Mouse (Mus musculus): Measurements from ENCODE around the gene Fsd2.

DNA sequence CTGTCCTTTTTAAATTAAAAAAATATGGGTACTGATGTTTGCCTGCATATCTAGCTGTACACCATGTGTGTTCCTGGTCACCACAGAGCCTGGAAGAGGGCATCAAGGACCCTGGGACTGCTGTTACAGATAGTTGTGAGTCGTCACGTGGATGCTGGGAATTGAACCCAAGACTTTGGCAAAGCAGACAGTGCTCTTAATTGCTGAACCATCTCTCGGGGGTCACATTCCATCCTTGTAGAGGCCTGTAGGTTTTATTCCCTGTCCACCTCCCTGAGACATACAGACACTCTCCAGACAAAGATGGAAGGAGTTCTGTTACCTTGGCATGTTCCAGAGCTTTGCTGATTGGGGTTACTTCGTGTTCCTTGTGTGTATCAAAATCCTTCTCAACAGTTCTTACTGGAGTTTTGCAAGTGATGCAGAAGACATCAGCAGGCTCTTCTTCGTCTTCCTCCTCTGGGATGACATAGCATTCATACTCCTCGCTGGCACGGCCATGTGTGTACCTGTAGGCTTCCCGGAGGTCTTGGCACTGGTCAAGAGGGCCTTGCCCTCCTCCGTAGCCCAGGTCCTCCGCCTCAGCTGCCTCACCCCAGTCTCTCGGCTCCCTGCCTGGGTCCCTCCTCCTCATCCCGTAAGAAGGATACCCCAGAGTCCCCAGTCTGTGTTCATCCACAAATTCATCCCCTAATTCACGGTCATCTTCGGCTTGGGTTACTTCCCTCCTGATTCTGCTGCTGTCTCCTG, 7.3 kb downstream of the Fsd2 start:
- no peak for TF ChIP-seq CTCF (IDR thresholded peaks at IDR 0.05; ENCODE audit: low read depth, low read length)
- no peak for TF ChIP-seq POLR2AphosphoS5 (IDR thresholded peaks at IDR 0.05; ENCODE audit: insufficient replicate concordance, low read depth, low read length)
- TF ChIP-seq TAL1 (conservative IDR thresholded peaks at IDR 0.05; ENCODE audit: low read depth, low read length), result no peak
- TF ChIP-seq GATA1 (IDR thresholded peaks at IDR 0.05; ENCODE audit: borderline replicate concordance, low read length), result no peak
- TF ChIP-seq GATA2 (IDR thresholded peaks at IDR 0.05; ENCODE audit: borderline replicate concordance, low read depth, low read length), result no peak

All from G1E (cell line).